Mouse (Mus musculus) neural tube, embryonic 13.5 days (tissue): Measurements from ENCODE around the gene Tmem164. TPM values are rescaled to one million over a fixed set of nuclear protein-coding genes. Genes with fewer than 3 reads are reported as not detected.
A peak's percentile ranks its signal among the peaks of the same experiment; 100 is the strongest.

ENCODE experiments used
- microRNA counts: library from miRNA; unstranded; fragments of <30 nt; microRNA quantifications from one replicate; lab custom pipeline; 2016
- microRNA-seq: library from miRNA; unstranded; fragments of <30 nt; microRNA quantifications from one replicate; pipeline ENCODE4, GENCODE M21; 2016
- polyA plus RNA-seq: library from polyadenylated mRNA; unstranded; fragments of >200 nt; fragmentation: Nextera tagmentation; extraction: Ambion mirVana; gene quantifications from 2 replicates; pipeline ENCODE4 v1.2.1, GENCODE M21; 2015

The Tmem164 gene
- polyA plus RNA-seq, 1 experiment from 2014 or later = 34.1 TPM

MicroRNAs within 50 kb of the gene (microRNA counts, 519-probe panel; counts per million panel counts)
- 3,548 counts per million, percentile 49 among the panel's probes with 10 or more counts for microRNA mmu-miR-652 (lab: Ali Mortazavi, UCI)

Small RNA genes within 50 kb of the gene (microRNA-seq; reads per million reads assigned to microRNA genes)
- 3,923 reads per million, percentile 91 among the genes with 10 or more reads in this experiment for gene Mir652
